Mouse (Mus musculus): ENCODE results near the gene Tox3. TPM values are rescaled to one million over a fixed set of nuclear protein-coding genes. Genes with fewer than 3 reads are reported as not detected.

The Tox3 gene
- polyA plus RNA-seq, 1 experiment from 2014 or later = 0.05 TPM

GRCm38 (mm10) chr8:90301543-90301942 is 46.6 kb downstream of the Tox3 start:
- no peak for ATAC-seq (ENCODE audit: low read depth)
- H3K4me1 ChIP-seq (ENCODE audit: control insufficient read depth, low read depth, low read length) = no peaks in the 10 kb centered on the region
- H3K36me3 ChIP-seq (ENCODE audit: control insufficient read depth, insufficient read depth) = no peaks in the 10 kb centered on the region
- no peak overlapping the region for H3K4me3 ChIP-seq (ENCODE audit: low read depth, low read length)
- no peak overlapping the region for H3K9ac ChIP-seq (ENCODE audit: low read depth, low read length)
- no peak overlapping the region for H3K4me2 ChIP-seq (ENCODE audit: low read depth, low read length)
- WGBS (ENCODE audit: insufficient replicate concordance) = 59% methylated on average over 5 of the region's 5 CpGs
- no peak overlapping the region for H3K27ac ChIP-seq (ENCODE audit: low read length)
- no peaks in the 10 kb centered on the region; the same call in 1 of the 2 replicates for H3K9me3 ChIP-seq (replicated peaks; ENCODE audit: control insufficient read depth, low read length)
- H3K27me3 ChIP-seq (ENCODE audit: control insufficient read depth, insufficient read depth, low read depth, low read length) = no peaks in the 10 kb centered on the region

GRCm38 (mm10) chr8:90300973-90301372 is 47.2 kb downstream of the Tox3 start:
- no peak overlapping the region for H3K9ac ChIP-seq (ENCODE audit: low read depth, low read length)
- no peaks in the 10 kb centered on the region for H3K27me3 ChIP-seq (ENCODE audit: control insufficient read depth, insufficient read depth, low read depth, low read length)
- H3K9me3 ChIP-seq (replicated peaks; ENCODE audit: control insufficient read depth, low read length) = no peaks in the 10 kb centered on the region; the same call in 1 of the 2 replicates
- 62% methylated on average over 2 of the region's 2 CpGs for WGBS (ENCODE audit: insufficient replicate concordance)
- H3K4me1 ChIP-seq (ENCODE audit: control insufficient read depth, low read depth, low read length) = no peaks in the 10 kb centered on the region
- no peak overlapping the region for H3K4me3 ChIP-seq (ENCODE audit: low read depth, low read length)
- H3K4me2 ChIP-seq (ENCODE audit: low read depth, low read length) = no peak overlapping the region
- no peak overlapping the region for H3K27ac ChIP-seq (ENCODE audit: low read length)
- no peaks in the 10 kb centered on the region for H3K36me3 ChIP-seq (ENCODE audit: control insufficient read depth, insufficient read depth)
- no peak for ATAC-seq (ENCODE audit: low read depth)

GRCm38 (mm10) chr8:90294061-90294460 is 54.1 kb downstream of the Tox3 start:
- no peak for ATAC-seq (ENCODE audit: low read depth)
- H3K36me3 ChIP-seq (ENCODE audit: control insufficient read depth, insufficient read depth) = no peaks in the 10 kb centered on the region

GRCm38 (mm10) chr8:90290811-90291210 is 57.3 kb downstream of the Tox3 start:
- WGBS (ENCODE audit: insufficient replicate concordance) = 45% methylated on average over 6 of the region's 6 CpGs
- Histone ChIP-seq H3K36me3 (ENCODE audit: control insufficient read depth, insufficient read depth) (no peaks in the 10 kb centered on the region), H3K9me3 (replicated peaks; ENCODE audit: control insufficient read depth, low read length) (no peaks in the 10 kb centered on the region), H3K9ac (ENCODE audit: low read depth, low read length) (no peak overlapping the region), H3K4me1 (ENCODE audit: control insufficient read depth, low read depth, low read length) (no peaks in the 10 kb centered on the region), H3K4me3 (ENCODE audit: low read depth, low read length) (no peak overlapping the region), H3K27ac (ENCODE audit: low read length) (no peak overlapping the region), H3K27me3 (ENCODE audit: control insufficient read depth, insufficient read depth, low read depth, low read length) (no peaks in the 10 kb centered on the region), H3K4me2 (ENCODE audit: low read depth, low read length) (no peak overlapping the region)
- no peak for ATAC-seq (ENCODE audit: low read depth)

More at GRCm38 (mm10) chr8:90294061-90294460, 54.1 kb downstream of the Tox3 start:
- Histone ChIP-seq H3K9ac (ENCODE audit: low read depth, low read length) (no peak overlapping the region), H3K27me3 (ENCODE audit: control insufficient read depth, insufficient read depth, low read depth, low read length) (no peaks in the 10 kb centered on the region), H3K4me1 (ENCODE audit: control insufficient read depth, low read depth, low read length) (no peaks in the 10 kb centered on the region), H3K27ac (ENCODE audit: low read length) (no peak overlapping the region), H3K9me3 (replicated peaks; ENCODE audit: control insufficient read depth, low read length) (no peaks in the 10 kb centered on the region; the same call in 1 of the 2 replicates), H3K4me2 (ENCODE audit: low read depth, low read length) (no peak overlapping the region), H3K4me3 (ENCODE audit: low read depth, low read length) (no peak overlapping the region)
- 61% methylated on average over 3 of the region's 3 CpGs for WGBS (ENCODE audit: insufficient replicate concordance)

- H3K9ac ChIP-seq (ENCODE audit: low read depth, low read length) = no peak overlapping the region
- H3K4me2 ChIP-seq (ENCODE audit: low read depth, low read length) = no peak overlapping the region
- no peaks in the 10 kb centered on the region for H3K27me3 ChIP-seq (ENCODE audit: control insufficient read depth, insufficient read depth, low read depth, low read length)
- no peak for ATAC-seq (ENCODE audit: low read depth)
- no peaks in the 10 kb centered on the region for H3K9me3 ChIP-seq (replicated peaks; ENCODE audit: control insufficient read depth, low read length)
- H3K36me3 ChIP-seq (ENCODE audit: control insufficient read depth, insufficient read depth) = no peaks in the 10 kb centered on the region
- H3K4me3 ChIP-seq (ENCODE audit: low read depth, low read length) = no peak overlapping the region
- no peaks in the 10 kb centered on the region for H3K4me1 ChIP-seq (ENCODE audit: control insufficient read depth, low read depth, low read length)
- no peak overlapping the region for H3K27ac ChIP-seq (ENCODE audit: low read length)
- whole genome bisulfite sequencing (ENCODE audit: insufficient replicate concordance) = 69% methylated on average over 9 of the region's 9 CpGs
These were observed 71.4 kb downstream of the Tox3 start for GRCm38 (mm10) chr8:90276722-90277121.

- Histone ChIP-seq H3K27ac (ENCODE audit: low read length) (no peak overlapping the region), H3K36me3 (ENCODE audit: control insufficient read depth, insufficient read depth) (no peaks in the 10 kb centered on the region), H3K9ac (ENCODE audit: low read depth, low read length) (no peak overlapping the region), H3K4me1 (ENCODE audit: control insufficient read depth, low read depth, low read length) (no peaks in the 10 kb centered on the region), H3K4me2 (ENCODE audit: low read depth, low read length) (no peak overlapping the region), H3K9me3 (replicated peaks; ENCODE audit: control insufficient read depth, low read length) (no peaks in the 10 kb centered on the region), H3K4me3 (ENCODE audit: low read depth, low read length) (no peak overlapping the region), H3K27me3 (ENCODE audit: control insufficient read depth, insufficient read depth, low read depth, low read length) (no peaks in the 10 kb centered on the region)
- 66% methylated on average over 7 of the region's 7 CpGs for WGBS (ENCODE audit: insufficient replicate concordance)
- ATAC-seq (ENCODE audit: low read depth) = no peak
These were observed 75.0 kb downstream of the Tox3 start for GRCm38 (mm10) chr8:90273182-90273581.

GRCm38 (mm10) chr8:90271920-90272319 is 76.2 kb downstream of the Tox3 start:
- no peak for ATAC-seq (ENCODE audit: low read depth)
- WGBS (ENCODE audit: insufficient replicate concordance) = 77% methylated on average over 10 of the region's 10 CpGs

GRCm38 (mm10) chr8:90267698-90268256 is 80.4 kb downstream of the Tox3 start:
- Histone ChIP-seq H3K27ac (ENCODE audit: low read length) (no peak overlapping the region), H3K4me2 (ENCODE audit: low read depth, low read length) (no peak overlapping the region), H3K27me3 (ENCODE audit: control insufficient read depth, insufficient read depth, low read depth, low read length) (no peaks in the 10 kb centered on the region), H3K4me1 (ENCODE audit: control insufficient read depth, low read depth, low read length) (no peaks in the 10 kb centered on the region), H3K9ac (ENCODE audit: low read depth, low read length) (no peak overlapping the region), H3K36me3 (ENCODE audit: control insufficient read depth, insufficient read depth) (no peaks in the 10 kb centered on the region), H3K4me3 (ENCODE audit: low read depth, low read length) (no peak overlapping the region), H3K9me3 (replicated peaks; ENCODE audit: control insufficient read depth, low read length) (no peaks in the 10 kb centered on the region)
- no peak for ATAC-seq (ENCODE audit: low read depth)
- whole genome bisulfite sequencing (ENCODE audit: insufficient replicate concordance) = 65% methylated on average over 12 of the region's 12 CpGs

More at GRCm38 (mm10) chr8:90271920-90272319, 76.2 kb downstream of the Tox3 start:
- Histone ChIP-seq H3K4me2 (ENCODE audit: low read depth, low read length) (no peak overlapping the region), H3K4me3 (ENCODE audit: low read depth, low read length) (no peak overlapping the region), H3K9me3 (replicated peaks; ENCODE audit: control insufficient read depth, low read length) (no peaks in the 10 kb centered on the region), H3K9ac (ENCODE audit: low read depth, low read length) (no peak overlapping the region), H3K27me3 (ENCODE audit: control insufficient read depth, insufficient read depth, low read depth, low read length) (no peaks in the 10 kb centered on the region), H3K4me1 (ENCODE audit: control insufficient read depth, low read depth, low read length) (no peaks in the 10 kb centered on the region), H3K27ac (ENCODE audit: low read length) (no peak overlapping the region), H3K36me3 (ENCODE audit: control insufficient read depth, insufficient read depth) (no peaks in the 10 kb centered on the region)

GRCm38 (mm10) chr8:90266986-90267385 is 81.2 kb downstream of the Tox3 start:
- Histone ChIP-seq H3K4me1 (ENCODE audit: control insufficient read depth, low read depth, low read length) (no peaks in the 10 kb centered on the region), H3K4me2 (ENCODE audit: low read depth, low read length) (no peak overlapping the region), H3K36me3 (ENCODE audit: control insufficient read depth, insufficient read depth) (no peaks in the 10 kb centered on the region), H3K27me3 (ENCODE audit: control insufficient read depth, insufficient read depth, low read depth, low read length) (no peaks in the 10 kb centered on the region), H3K9ac (ENCODE audit: low read depth, low read length) (no peak overlapping the region), H3K4me3 (ENCODE audit: low read depth, low read length) (no peak overlapping the region), H3K9me3 (replicated peaks; ENCODE audit: control insufficient read depth, low read length) (no peaks in the 10 kb centered on the region), H3K27ac (ENCODE audit: low read length) (no peak overlapping the region)
- 66% methylated on average over 3 of the region's 3 CpGs for WGBS (ENCODE audit: insufficient replicate concordance)
- ATAC-seq (ENCODE audit: low read depth) = no peak
